Mouse (Mus musculus): ENCODE data around the gene Gm12185. TPM values are rescaled to one million over a fixed set of nuclear protein-coding genes. Genes with fewer than 3 reads are reported as not detected.
A peak's percentile ranks its signal among the peaks of the same experiment; 100 is the strongest.
"Not testable (repeated sequence)": the region's sequence is repeated elsewhere in the genome, so short reads cannot be mapped to it uniquely, and the experiment has no call there.

The Gm12185 gene
- total RNA-seq, 2 experiments from 2014 or later = 0.09 to 0.19 TPM

GRCm38 (mm10) chr11:48926437-48926836, 65.6 kb downstream of the Gm12185 start:
- peak; percentile 69 for ATAC-seq (replicated peaks; ENCODE audit: low FRiP score, poor library complexity, severe bottlenecking)

DNA sequence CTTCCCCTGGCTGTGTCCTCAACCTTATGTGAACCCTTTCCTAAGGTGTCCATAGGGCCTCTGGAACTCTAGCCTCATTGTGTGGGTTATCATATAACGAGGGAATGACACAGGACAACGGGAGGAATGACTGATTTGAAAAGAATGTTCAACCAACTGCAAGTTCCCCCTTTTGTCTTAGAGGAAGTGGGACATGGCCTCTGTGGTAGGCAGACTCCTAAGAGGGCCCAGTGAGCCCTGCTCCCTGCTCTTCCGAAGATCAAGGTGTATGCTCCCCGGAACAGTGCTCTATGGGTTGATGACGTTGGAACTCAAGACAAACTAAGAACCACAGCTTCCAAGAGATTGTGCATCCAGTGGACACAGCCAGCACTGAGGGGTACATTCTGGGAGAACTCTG, 68.2 kb downstream of the Gm12185 start:
- ATAC-seq (replicated peaks; ENCODE audit: low FRiP score, poor library complexity, severe bottlenecking) = not testable (repeated sequence)

- no peak for ATAC-seq (replicated peaks; ENCODE audit: low FRiP score, poor library complexity, severe bottlenecking)
These were observed 73.6 kb downstream of the Gm12185 start for GRCm38 (mm10) chr11:48918380-48918779.

DNA sequence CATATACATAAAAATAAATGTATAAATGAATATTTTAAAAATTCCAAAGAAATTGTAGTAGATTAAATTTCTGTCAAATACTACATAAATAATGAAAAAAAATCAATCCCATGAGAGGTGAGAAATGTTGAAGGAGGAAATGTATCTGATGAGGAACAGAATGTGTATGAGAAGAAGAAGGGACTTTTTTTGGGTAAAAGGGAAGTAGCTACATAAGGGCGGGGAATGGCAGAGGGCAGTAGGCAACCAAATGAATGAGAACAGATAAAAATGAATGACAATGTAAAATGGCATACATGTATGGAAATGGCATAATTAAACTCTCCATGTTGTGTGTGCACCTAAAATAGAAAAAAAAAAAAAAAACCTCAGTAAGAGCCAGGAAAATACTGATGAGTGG, 78.4 kb downstream of the Gm12185 start:
- ATAC-seq (replicated peaks; ENCODE audit: low FRiP score, poor library complexity, severe bottlenecking) = no peak

- no peak for ATAC-seq (replicated peaks; ENCODE audit: low FRiP score, poor library complexity, severe bottlenecking)
These were observed 83.6 kb downstream of the Gm12185 start for GRCm38 (mm10) chr11:48908459-48908858.

DNA sequence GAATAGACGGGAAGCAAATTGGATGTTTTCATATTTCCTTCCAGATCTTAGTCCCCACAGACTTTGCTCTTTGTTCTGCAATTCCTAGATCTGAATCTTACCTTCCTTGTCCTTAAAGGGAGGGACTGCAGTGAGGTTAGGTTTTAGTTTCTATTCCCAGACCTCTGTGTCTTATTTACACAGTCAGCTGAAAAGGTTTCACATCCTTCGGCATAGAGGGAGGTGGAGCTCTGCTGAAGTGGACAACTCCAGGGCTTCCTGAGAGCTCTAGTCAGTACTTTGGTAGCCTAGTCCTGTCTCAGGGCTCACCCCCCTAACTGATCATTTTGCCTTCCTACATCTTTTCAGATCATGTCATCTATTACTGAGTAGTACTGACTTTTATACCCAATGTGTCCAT, 90.0 kb downstream of the Gm12185 start, which contains the start of gene Gm5431:
TSS of gene Gm5431 (minus strand) at position 194 of the 400 bp plus-strand sequence.
- no peak for ATAC-seq (replicated peaks; ENCODE audit: low FRiP score, poor library complexity, severe bottlenecking)

DNA sequence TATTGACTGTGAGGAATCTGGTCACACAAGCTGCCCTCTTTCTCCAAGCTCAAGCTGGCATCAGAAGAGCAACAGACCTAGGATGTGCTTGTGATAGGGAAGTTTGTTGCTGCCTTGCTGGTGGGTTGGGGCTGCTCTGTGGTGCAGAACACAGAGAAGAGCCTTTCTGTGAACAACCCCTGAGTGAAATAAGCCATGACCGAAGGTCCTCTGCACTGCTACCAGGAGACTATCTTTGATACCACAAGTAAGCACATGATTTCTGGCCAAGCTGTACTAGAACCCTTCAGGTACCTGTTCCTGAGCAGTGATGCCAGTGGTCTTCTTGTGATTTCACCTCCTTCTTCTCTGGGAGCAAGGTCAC, 90.5 kb downstream of the Gm12185 start:
- not testable (repeated sequence) for ATAC-seq (replicated peaks; ENCODE audit: low FRiP score, poor library complexity, severe bottlenecking)

DNA sequence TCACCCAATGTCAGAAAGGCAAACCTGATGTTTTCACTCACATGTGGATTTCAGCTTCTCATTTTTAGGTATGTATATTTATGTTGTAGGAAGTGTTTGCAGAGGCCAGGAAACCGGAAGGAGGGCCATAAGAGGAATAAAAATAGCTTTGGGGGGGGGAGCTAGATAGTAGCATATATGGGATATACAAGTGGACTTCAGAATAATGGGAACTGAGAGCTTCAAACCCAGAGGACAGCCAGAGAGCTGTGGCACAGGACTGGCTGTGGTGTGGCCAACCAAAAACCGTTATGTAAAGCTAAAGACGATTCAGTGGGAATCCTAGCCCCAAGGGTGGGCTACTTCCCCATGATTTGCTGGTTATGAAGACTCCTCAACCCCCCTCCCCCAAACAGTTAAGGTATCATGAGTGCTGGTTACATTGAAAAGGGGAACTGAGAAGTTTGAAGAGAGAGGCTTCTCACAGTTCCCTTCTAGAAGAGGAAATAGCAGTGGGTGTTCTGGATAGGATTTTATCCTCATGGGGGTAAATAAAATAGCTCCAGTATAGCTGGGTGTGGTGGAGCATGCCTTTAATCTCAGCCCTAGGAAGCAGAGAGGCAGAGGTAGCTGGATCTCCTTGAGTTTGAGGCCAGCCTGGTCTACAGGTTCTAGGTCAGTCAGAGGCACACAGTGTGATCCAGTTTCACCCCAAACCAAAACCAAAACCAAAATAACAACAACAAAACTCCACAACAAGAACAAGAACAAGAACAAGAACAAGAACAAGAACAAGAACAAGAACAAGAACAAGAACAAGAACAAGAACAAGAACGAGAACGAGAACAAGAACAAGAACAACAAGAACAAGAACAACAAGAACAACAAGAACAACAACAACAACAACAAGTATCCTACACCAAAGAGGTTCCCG, 91.1 kb downstream of the Gm12185 start:
- not testable (repeated sequence) for ATAC-seq (replicated peaks; ENCODE audit: low FRiP score, poor library complexity, severe bottlenecking)

GRCm38 (mm10) chr11:48898812-48899431, 93.1 kb downstream of the Gm12185 start:
- ATAC-seq (replicated peaks; ENCODE audit: low FRiP score, poor library complexity, severe bottlenecking) = no peak

DNA sequence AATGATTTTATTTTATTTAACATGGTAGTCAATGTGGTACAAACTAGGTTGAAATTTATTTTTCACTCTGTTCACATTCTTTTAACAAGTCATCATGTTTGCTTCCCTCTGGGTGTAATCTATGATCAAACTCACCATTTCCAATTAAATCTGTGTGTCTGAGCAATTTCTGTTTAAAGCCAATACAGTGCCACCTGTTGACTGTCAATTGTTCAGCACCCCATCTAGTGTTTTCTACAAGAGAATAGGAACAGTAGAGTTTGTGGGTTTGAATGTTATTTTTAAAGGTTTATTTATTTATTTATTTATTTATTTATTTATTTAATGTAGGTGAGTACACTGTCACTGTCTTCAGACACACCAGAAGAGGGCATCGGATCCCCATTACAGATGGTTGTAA, 115.3 kb downstream of the Gm12185 start:
- no peak for ATAC-seq (replicated peaks; ENCODE audit: low FRiP score, poor library complexity, severe bottlenecking)

DNA sequence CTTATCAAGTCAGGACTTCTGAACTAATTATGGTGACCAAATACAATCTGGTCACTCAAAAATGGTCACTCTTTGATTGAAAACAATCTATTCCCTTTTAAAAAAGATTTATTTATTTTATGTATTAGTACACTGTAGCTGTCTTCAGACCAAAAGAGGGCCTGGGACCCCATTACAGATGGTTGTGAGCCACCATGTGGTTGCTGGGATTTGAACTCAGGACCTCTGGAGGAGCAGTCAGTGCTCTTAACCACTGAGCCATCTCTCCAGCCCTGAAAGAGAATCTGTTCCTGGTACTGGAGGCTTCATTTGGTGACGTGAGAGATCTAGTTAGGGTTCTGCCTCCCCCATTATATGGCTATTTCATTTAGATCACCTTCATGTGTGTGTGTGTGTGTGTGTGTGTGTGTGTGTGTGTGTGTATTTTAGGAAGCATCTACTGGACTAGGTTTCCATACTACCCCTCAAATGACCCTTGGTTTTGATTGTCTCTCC, 116.6 kb downstream of the Gm12185 start:
- ATAC-seq (replicated peaks; ENCODE audit: low FRiP score, poor library complexity, severe bottlenecking) = not testable (repeated sequence)

- 0 out of 2 replicates have a peak, but pooled peaks have one; percentile 21 for ATAC-seq (replicated peaks; ENCODE audit: low FRiP score, poor library complexity, severe bottlenecking)
These were observed 117.6 kb downstream of the Gm12185 start for GRCm38 (mm10) chr11:48874465-48874864.

DNA sequence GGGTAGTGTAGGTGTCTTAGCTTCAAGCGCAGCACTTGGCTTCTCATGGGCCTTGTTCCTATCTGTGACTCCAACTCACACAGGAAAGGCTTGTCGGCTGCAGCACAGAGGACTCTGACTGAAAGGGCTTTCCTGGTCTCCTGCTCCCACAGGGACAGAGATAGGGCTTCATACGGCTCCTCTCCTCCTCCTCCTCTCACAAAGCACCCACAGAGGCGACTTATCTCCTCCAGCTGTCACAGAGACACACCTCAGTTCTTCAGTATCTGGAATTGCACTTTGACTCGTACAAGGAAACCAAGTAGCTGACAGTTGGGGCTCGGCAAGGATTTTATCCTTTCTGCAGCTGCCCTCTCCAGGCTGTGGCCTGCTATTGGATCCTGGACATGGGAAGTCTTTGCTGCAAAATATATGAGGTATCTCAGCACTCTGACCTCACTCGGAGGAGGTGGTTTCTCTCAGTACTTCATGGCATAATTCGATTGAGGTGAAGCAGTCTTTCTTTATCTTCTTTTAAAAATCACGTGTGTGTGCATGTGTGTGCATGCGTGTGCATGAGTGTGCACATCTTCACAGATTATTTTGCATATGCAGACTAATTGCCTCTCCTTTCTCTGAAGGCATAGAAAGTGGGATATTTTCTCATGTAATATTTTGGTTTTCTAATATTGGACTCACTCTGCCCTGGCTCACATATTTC, 118.3 kb downstream of the Gm12185 start:
- ATAC-seq (replicated peaks; ENCODE audit: low FRiP score, poor library complexity, severe bottlenecking) = peak; percentile 55

GRCm38 (mm10) chr11:48872695-48873300, 119.2 kb downstream of the Gm12185 start:
- no peak for ATAC-seq (replicated peaks; ENCODE audit: low FRiP score, poor library complexity, severe bottlenecking)

- ATAC-seq (replicated peaks; ENCODE audit: low FRiP score, poor library complexity, severe bottlenecking) = peak; percentile 51
These were observed 120.0 kb downstream of the Gm12185 start for GRCm38 (mm10) chr11:48871817-48872541.

DNA sequence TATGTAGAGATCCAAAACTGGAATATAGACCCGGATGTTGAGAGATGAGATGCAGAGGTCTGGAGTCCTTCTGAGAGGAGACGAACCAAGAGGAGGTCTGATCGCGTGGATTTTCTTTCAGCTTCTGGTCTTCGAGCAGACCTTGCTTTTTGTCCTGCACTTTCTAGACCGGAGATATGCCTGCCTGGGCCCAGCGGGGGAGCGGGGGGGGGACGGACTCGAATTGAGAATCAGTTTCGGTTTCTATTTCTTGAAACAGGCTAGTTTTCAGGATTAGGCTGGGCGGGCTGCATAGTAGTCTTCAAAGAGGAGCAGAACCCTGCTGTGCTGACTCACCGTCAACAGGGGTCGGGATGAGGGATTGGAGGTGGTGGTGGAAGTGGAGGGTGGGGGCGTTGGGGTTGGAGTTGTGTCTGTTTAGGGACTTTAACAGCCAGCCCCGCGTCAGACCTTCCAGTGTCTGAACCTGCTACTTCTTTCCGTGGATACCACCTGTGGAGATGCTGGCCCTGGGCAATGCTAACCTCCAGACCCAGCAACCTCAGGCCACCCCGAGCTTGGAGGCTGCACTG, 120.7 kb downstream of the Gm12185 start, which contains the start of gene Irgm1:
TSS of gene Irgm1 (minus strand) at position 483 of the 572 bp plus-strand sequence.
- peak; percentile 49 for ATAC-seq (replicated peaks; ENCODE audit: low FRiP score, poor library complexity, severe bottlenecking)

DNA sequence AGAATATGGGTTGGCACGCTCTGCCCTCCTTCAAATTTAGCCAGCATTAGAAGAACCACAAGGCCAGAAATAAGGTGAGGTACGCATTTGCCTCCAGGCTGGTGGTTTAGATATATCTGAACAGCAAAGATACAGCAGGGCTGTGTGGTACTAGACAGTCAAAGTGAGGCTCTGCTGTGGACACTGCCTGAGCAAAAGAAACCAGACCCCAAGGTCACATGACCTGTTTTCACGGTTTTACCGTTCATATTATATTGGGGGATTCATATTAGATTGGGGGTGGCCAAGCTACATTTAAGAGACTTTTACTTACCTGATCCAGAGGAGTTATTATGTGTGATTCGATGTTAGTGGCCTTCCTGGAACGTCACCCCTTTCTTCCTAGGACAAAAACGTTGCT, 121.2 kb downstream of the Gm12185 start:
- peak; percentile 22; the same call in 1 of the 2 replicates for ATAC-seq (replicated peaks; ENCODE audit: low FRiP score, poor library complexity, severe bottlenecking)

- ATAC-seq (replicated peaks; ENCODE audit: low FRiP score, poor library complexity, severe bottlenecking) = no peak
These were observed 122.5 kb downstream of the Gm12185 start for GRCm38 (mm10) chr11:48869380-48870110.

Data from erythroblast, adult 5-6 weeks (primary cell).